Mouse (Mus musculus) neural tube, embryonic 11.5 days (tissue): ENCODE data around the gene Camkk2. TPM values are rescaled to one million over a fixed set of nuclear protein-coding genes. Genes with fewer than 3 reads are reported as not detected.

Source experiments
- ATAC-seq: fragments of 200-750 bp; cut with Nextera tagmentation; 2 replicates; pipeline ENCODE4 v1.8.0; 2017; ENCODE audit warnings: moderate number of reproducible peaks, mild to moderate bottlenecking, moderate TSS enrichment, moderate library complexity; ENCODE audit not compliant: insufficient read depth, low FRiP score, low TSS enrichment
- DNase-seq: peaks from one replicate; pipeline ENCODE4 v3.0.0-alpha.2; 2015; ENCODE audit warnings: low spot score
- H3K27ac ChIP-seq: fragments of 300-500 bp; sonication (generic); 2 replicates; pipeline ENCODE4 v1.5.1; 2014; ENCODE audit warnings: low read depth, mild to moderate bottlenecking, low read length
- H3K27me3 ChIP-seq: fragments of 300-500 bp; sonication (generic); 2 replicates; pipeline ENCODE4 v1.6.1; 2014; ENCODE audit warnings: mild to moderate bottlenecking, low read length, mixed read lengths; ENCODE audit not compliant: control insufficient read depth, insufficient read depth
- H3K36me3 ChIP-seq: fragments of 300-500 bp; sonication (generic); 2 replicates; pipeline ENCODE4 v1.6.1; 2014; ENCODE audit warnings: mild to moderate bottlenecking, low read length, moderate library complexity, mixed read lengths; ENCODE audit not compliant: control insufficient read depth, insufficient read depth
- H3K4me1 ChIP-seq: fragments of 300-500 bp; sonication (generic); 2 replicates; pipeline ENCODE4 v1.6.1; 2014; ENCODE audit warnings: low read length, mixed read lengths; ENCODE audit not compliant: control insufficient read depth, insufficient read depth
- H3K4me2 ChIP-seq: fragments of 300-500 bp; sonication (generic); 2 replicates; pipeline ENCODE4 v1.6.1; 2014; ENCODE audit warnings: low read depth, mild to moderate bottlenecking, moderate library complexity
- H3K4me3 ChIP-seq: fragments of 300-500 bp; sonication (generic); 2 replicates; pipeline ENCODE4 v1.5.1; 2014; ENCODE audit warnings: low read depth, low read length
- H3K9ac ChIP-seq: fragments of 300-500 bp; sonication (generic); 2 replicates; pipeline ENCODE4 v1.6.1; 2014; ENCODE audit warnings: mild to moderate bottlenecking, low read length
- H3K9me3 ChIP-seq: fragments of 300-500 bp; sonication (generic); 2 replicates; pipeline ENCODE4 v1.6.1; 2016; ENCODE audit warnings: low read length; ENCODE audit not compliant: control insufficient read depth
- WGBS: fragments of 180-500 bp; shearing (Covaris S2); extraction: QIAGEN DNeasy Blood & Tissue Kit; methylation state at CpG from one replicate; pipeline ENCODE4 v1.1.7; 2014; 5-methylcytosine and 5-hydroxymethylcytosine counted together
- polyA plus RNA-seq: library from polyadenylated mRNA; unstranded; fragments of >200 nt; fragmentation: Nextera tagmentation; extraction: Ambion mirVana; gene quantifications from 2 replicates; pipeline ENCODE4 v1.2.1, GENCODE M21; 2014

Camkk2 gene
- polyA plus RNA-seq, 1 experiment from 2014 or later: 27.0 TPM

DNA sequence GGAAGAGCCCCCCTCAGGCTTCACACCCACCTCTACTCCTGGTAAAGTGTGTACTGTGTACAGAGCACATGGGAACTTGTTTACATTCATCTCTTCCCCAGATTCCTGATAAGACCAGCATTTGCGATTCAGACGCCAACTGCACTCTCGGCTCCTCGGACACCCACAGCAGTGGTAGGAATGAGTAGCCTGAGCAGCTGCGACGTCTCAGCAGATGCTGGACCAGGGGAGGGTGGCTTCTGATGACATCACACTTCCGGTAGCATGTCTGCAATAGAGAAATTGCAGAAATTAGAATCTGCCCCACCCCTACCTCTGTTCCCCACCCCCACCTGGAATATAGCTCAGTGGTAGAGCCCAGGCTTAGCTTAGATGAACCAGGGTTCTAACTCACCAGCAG, 60.8 kb downstream of the Camkk2 start:
- no peak overlapping the region for H3K27ac ChIP-seq
- no peaks in the 10 kb centered on the region for H3K4me1 ChIP-seq
- H3K9me3 ChIP-seq: no peaks in the 10 kb centered on the region
- DNase-seq: no peak
- 89% methylated on average over 7 of the region's 7 CpGs for WGBS
- H3K27me3 ChIP-seq: no peaks in the 10 kb centered on the region
- H3K36me3 ChIP-seq: no peaks in the 10 kb centered on the region
- no peak overlapping the region for H3K4me3 ChIP-seq
- no peak for ATAC-seq
- no peak overlapping the region for H3K9ac ChIP-seq
- no peak overlapping the region for H3K4me2 ChIP-seq

DNA sequence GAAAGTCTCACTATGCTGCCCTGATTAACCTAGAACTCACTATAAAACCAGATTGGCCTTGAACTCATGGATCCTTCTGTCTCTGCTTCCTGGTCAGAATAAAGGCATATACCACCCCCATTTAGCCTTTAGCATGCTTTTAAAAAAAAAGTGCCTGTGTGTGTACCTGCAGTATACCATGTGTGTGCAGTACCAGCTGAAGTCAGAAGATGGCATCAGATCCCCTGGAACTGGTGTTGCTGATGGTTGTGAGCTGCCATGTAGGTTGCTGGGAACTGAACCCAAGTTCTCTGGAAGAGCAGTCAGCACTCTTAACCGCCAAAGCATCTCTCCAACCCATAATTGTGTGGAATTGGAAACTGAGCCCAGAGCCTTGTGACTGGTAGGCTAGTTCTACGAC, 62.4 kb downstream of the Camkk2 start:
- Histone ChIP-seq H3K36me3 (no peaks in the 10 kb centered on the region), H3K4me2 (no peak overlapping the region), H3K27ac (no peak overlapping the region), H3K4me3 (no peak overlapping the region), H3K4me1 (no peaks in the 10 kb centered on the region), H3K27me3 (no peaks in the 10 kb centered on the region), H3K9ac (no peak overlapping the region), H3K9me3 (no peaks in the 10 kb centered on the region)
- 94% methylated on average over 2 of the region's 2 CpGs for WGBS
- ATAC-seq (no peak), DNase-seq (no peak)

DNA sequence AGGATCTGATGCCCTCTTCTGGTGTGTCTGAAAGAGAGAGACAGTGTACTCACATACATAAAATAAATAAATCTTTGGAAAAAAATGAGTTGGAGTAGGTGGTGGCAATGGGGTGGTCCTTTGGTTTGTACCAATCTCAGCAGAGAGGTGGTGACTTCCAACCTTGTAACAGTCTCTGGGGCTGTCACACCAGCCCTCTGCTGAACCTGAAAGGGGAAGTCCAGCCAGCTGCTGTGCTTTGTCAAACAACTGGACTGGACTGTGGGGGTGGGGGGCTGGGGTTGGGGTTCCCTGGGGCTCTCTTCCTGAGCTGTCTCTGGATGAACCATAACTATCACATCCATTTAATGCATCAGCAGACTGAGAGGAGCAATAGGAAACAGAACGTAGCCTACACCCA, 63.5 kb downstream of the Camkk2 start:
- no peaks in the 10 kb centered on the region for H3K4me1 ChIP-seq
- DNase-seq (no peak), ATAC-seq (no peak)
- no peaks in the 10 kb centered on the region for H3K36me3 ChIP-seq
- H3K9ac ChIP-seq: no peak overlapping the region
- H3K27ac ChIP-seq: no peak overlapping the region
- H3K9me3 ChIP-seq: no peaks in the 10 kb centered on the region
- 57% methylated on average over 1 of the region's 1 CpGs for WGBS
- no peak overlapping the region for H3K4me2 ChIP-seq
- no peak overlapping the region for H3K4me3 ChIP-seq
- no peaks in the 10 kb centered on the region for H3K27me3 ChIP-seq

DNA sequence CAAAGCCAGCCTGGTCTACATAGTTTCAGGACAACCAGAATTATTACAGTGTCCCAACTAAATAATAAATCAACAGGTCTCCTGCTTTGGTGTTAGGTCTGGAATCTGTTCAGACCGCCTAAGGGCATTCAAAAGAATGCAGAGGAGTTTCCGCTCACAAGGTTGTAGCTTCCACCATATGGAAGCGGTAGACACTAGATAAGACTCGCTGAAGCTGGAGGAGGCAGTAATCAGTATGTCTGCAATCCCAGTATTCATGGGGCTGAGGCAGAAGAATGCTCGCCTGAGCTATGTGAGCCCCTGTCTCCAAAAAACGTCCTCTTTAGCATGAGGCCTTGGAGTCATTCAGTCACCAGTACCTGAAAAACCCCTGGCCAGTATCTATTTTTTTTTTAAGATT, 70.4 kb downstream of the Camkk2 start:
- WGBS: 81% methylated on average over 6 of the region's 6 CpGs

DNA sequence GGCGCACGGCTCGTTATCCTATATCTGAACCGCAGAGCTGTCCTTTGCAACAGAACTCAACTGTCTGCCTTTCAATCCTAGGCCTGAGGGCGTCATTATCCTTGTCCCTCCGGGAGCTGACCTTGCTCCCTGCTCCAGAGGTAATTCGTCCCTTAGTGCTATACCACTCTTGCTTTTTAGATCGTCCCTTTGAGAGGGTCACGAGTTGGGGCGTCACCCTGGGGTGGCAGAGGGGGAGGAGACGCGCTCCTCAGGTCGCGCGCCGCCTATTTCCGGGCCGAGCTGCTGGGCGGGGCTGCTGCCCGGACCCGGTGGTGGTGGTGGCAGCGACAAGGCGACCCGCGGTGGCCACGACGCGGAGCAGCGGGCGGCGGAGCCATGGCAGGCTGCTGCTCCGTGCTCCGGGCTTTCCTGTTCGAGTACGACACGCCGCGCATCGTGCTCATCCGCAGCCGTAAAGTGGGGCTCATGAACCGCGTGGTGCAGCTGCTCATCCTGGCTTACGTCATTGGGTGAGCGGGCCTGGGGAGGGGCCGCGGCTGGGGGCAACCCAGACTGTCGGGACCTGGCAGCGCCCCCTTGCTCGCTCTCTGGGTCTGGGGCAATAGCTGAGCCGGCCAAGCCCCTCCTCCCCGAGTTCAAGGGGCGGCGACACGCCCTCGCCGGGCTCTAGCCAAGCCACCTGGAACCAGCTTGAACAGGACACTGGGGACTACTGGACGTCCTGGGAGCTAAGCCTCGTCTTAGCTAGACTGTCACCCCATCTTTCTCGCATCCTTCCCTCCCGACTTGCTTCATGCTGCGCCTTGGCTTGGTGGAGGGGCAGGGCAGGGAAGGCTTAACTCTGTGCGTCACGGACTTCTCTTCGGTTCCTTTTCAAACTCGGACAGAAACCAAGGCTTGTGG, 71.7 kb downstream of the Camkk2 start, which contains the start of gene P2rx4:
Gene P2rx4 (plus strand): TSS at position 269 of the 906 bp plus-strand sequence.
- H3K27ac ChIP-seq: peak within 1 kb of the TSS; percentile 56
- no peaks in the 10 kb centered on the region for H3K36me3 ChIP-seq
- WGBS: 1% methylated on average over 61 of the region's 66 CpGs
- H3K4me2 ChIP-seq: peak within 1 kb of the TSS; percentile 88
- peak within 1 kb of the TSS; percentile 84 for H3K9ac ChIP-seq
- no peaks in the 10 kb centered on the region for H3K9me3 ChIP-seq
- no peaks in the 10 kb centered on the region for H3K27me3 ChIP-seq
- peak within 1 kb of the TSS; percentile 70 for H3K4me3 ChIP-seq
- peak; percentile 84 for DNase-seq
- ATAC-seq: peak; percentile 84
- H3K4me1 ChIP-seq: peaks cover 4% of the 10 kb centered on the region; the same call in 1 of the 2 replicates

More for the DNA sequence above, 70.4 kb downstream of the Camkk2 start:
- Histone ChIP-seq H3K4me2 (no peak overlapping the region), H3K4me1 (peaks cover 4% of the 10 kb centered on the region; the same call in 1 of the 2 replicates), H3K27ac (no peak overlapping the region), H3K9ac (no peak overlapping the region), H3K9me3 (no peaks in the 10 kb centered on the region), H3K36me3 (no peaks in the 10 kb centered on the region), H3K4me3 (no peak overlapping the region), H3K27me3 (no peaks in the 10 kb centered on the region)
- ATAC-seq (no peak), DNase-seq (no peak)

DNA sequence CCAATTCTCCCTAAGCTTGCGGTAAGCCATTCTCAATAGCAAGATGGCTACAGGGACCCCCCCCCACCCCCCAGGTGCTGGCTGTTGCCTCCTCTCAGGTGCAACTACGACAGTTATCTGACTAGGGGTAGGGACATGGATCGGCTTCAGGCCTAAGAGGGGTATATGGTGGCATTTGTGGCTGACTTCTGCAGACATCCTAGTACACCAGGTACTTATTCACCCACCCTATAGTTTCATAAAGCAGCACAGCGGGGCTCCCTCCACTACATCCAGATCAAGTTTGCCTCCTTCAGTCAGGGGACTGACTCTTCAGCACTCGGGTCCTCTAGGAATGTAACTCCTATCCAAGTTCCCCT, 72.3 kb downstream of the Camkk2 start:
- DNase-seq (no peak), ATAC-seq (peak; percentile 28; the same call in 1 of the 2 replicates)
- H3K9ac ChIP-seq: peak overlapping the region; percentile 84
- 42% methylated on average over 5 of the region's 5 CpGs for WGBS
- peaks cover 4% of the 10 kb centered on the region; the same call in 1 of the 2 replicates for H3K4me1 ChIP-seq
- no peaks in the 10 kb centered on the region for H3K9me3 ChIP-seq
- H3K27me3 ChIP-seq: no peaks in the 10 kb centered on the region
- H3K27ac ChIP-seq: peak overlapping the region; percentile 56
- no peaks in the 10 kb centered on the region for H3K36me3 ChIP-seq
- peak overlapping the region; percentile 70 for H3K4me3 ChIP-seq
- peak overlapping the region; percentile 88 for H3K4me2 ChIP-seq

DNA sequence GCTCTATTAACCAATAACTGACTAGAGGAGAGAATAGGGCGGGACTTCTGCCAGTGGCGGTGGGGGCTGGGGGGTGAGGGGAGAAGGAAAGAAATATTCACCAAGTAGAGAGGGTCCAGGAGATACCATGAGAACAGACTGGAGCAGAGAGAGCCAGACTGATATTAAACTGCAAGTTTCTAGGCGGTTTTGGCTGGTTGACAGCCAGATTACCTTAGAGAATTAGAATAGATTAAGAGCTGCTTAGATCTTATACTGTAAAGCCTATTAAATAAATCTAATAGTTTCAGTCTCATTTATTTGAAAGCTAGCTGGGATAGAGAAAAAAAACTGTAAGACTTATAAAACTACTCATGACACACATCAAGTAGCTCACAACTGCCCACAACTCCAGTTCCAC, 74.0 kb downstream of the Camkk2 start:
- Histone ChIP-seq H3K9ac (no peak overlapping the region), H3K27ac (no peak overlapping the region), H3K27me3 (no peaks in the 10 kb centered on the region), H3K4me3 (no peak overlapping the region), H3K4me1 (peaks cover 4% of the 10 kb centered on the region; the same call in 1 of the 2 replicates), H3K9me3 (no peaks in the 10 kb centered on the region), H3K4me2 (no peak overlapping the region), H3K36me3 (no peaks in the 10 kb centered on the region)
- ATAC-seq (no peak), DNase-seq (no peak)
- WGBS: 80% methylated on average over 3 of the region's 3 CpGs

DNA sequence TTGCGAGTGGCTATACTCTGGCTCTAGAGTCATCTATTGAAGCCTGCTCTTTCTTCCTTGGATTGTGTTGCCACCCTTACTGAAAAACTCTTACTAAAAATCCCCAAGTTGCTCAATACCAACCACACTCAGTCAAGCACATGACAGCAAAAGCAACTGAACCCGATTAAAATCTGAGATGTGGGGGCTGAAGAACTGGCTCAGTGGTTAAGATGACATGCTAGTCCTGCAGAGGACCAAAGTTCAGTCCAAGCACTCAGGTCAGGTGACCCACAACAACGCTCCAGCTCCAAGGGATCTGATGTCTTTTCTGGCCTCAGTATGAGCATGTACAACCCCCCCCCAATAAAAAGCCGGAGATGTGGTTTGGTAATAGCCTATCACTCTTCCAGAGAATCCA, 74.6 kb downstream of the Camkk2 start:
- peaks cover 4% of the 10 kb centered on the region; the same call in 1 of the 2 replicates for H3K4me1 ChIP-seq
- no peaks in the 10 kb centered on the region for H3K9me3 ChIP-seq
- DNase-seq (no peak), ATAC-seq (no peak)
- no peaks in the 10 kb centered on the region for H3K27me3 ChIP-seq
- no peak overlapping the region for H3K9ac ChIP-seq
- no peaks in the 10 kb centered on the region for H3K36me3 ChIP-seq
- no peak overlapping the region for H3K27ac ChIP-seq
- 84% methylated on average over 4 of the region's 4 CpGs for WGBS
- no peak overlapping the region for H3K4me2 ChIP-seq
- H3K4me3 ChIP-seq: no peak overlapping the region

DNA sequence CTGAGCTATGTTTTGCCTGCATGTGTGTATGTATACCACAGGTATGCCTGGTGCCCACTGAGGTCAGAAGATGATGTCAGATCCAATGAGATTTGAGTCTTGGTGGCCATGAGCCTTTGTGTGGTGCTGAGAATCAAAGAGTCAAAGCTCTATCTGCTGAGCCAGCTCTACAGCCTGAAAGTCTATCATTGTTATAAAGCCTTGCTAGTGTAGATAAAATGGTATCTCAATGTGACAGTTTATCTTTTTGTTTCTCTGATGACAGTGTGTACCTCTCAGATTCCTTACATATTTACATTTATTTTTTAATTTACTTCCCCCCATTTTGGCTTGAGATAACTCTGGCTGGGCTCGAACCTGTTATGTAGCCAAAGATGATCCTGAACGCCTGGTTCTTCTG, 75.6 kb downstream of the Camkk2 start:
- Histone ChIP-seq H3K9me3 (no peaks in the 10 kb centered on the region), H3K36me3 (no peaks in the 10 kb centered on the region), H3K27me3 (no peaks in the 10 kb centered on the region), H3K9ac (no peak overlapping the region), H3K4me1 (peaks cover 4% of the 10 kb centered on the region; the same call in 1 of the 2 replicates), H3K4me3 (no peak overlapping the region), H3K27ac (no peak overlapping the region), H3K4me2 (no peak overlapping the region)
- no peak for DNase-seq
- ATAC-seq: no peak
- 89% methylated on average over 2 of the region's 2 CpGs for WGBS
